Mouse (Mus musculus) intestine, embryonic 16.5 days (tissue): ENCODE data around the gene Man2a2. TPM values are rescaled to one million over a fixed set of nuclear protein-coding genes. Genes with fewer than 3 reads are reported as not detected.

Experiments
- ATAC-seq: fragments of 200-750 bp; cut with Nextera tagmentation; 2 replicates; pipeline ENCODE4 v1.8.0; 2017; ENCODE audit warnings: moderate TSS enrichment, moderate library complexity
- H3K27ac ChIP-seq: fragments of 300-500 bp; sonication (generic); 2 replicates; pipeline ENCODE4 v1.5.1; 2014; ENCODE audit warnings: mild to moderate bottlenecking, low read length
- H3K27me3 ChIP-seq: fragments of 300-500 bp; sonication (generic); replicated peaks from 2 replicates; pipeline ENCODE4 v1.6.1; 2014; ENCODE audit warnings: low read length, control low read depth, mixed read lengths; ENCODE audit not compliant: control insufficient read depth, insufficient read depth
- H3K36me3 ChIP-seq: fragments of 300-500 bp; sonication (generic); 2 replicates; pipeline ENCODE4 v1.6.1; 2014; ENCODE audit warnings: low read length, control low read depth; ENCODE audit not compliant: control insufficient read depth, insufficient read depth
- H3K4me1 ChIP-seq: fragments of 300-500 bp; sonication (generic); 2 replicates; pipeline ENCODE4 v1.6.1; 2014; ENCODE audit warnings: low read length, control low read depth, mixed read lengths; ENCODE audit not compliant: control insufficient read depth, insufficient read depth
- H3K4me2 ChIP-seq: fragments of 300-500 bp; sonication (generic); 2 replicates; pipeline ENCODE4 v1.6.1; 2014; ENCODE audit warnings: low read depth, low read length, control low read depth
- H3K4me3 ChIP-seq: fragments of 300-500 bp; sonication (generic); 2 replicates; pipeline ENCODE4 v1.5.1; 2014; ENCODE audit warnings: mild to moderate bottlenecking, low read length
- H3K9ac ChIP-seq: fragments of 300-500 bp; sonication (generic); 2 replicates; pipeline ENCODE4 v1.6.1; 2014; ENCODE audit warnings: low read depth, low read length
- H3K9me3 ChIP-seq: fragments of 300-500 bp; sonication (generic); 2 replicates; pipeline ENCODE4 v1.6.1; 2016; ENCODE audit warnings: low read length, control low read depth; ENCODE audit not compliant: control insufficient read depth
- WGBS: fragments of 180-500 bp; shearing (Covaris S2); extraction: QIAGEN DNeasy Blood & Tissue Kit; methylation state at CpG from one replicate; pipeline ENCODE4 v1.1.7; 2014; 5-methylcytosine and 5-hydroxymethylcytosine counted together
- polyA plus RNA-seq: library from polyadenylated mRNA; unstranded; fragments of >200 nt; fragmentation: Nextera tagmentation; extraction: Ambion mirVana; gene quantifications from 2 replicates; pipeline ENCODE4 v1.2.1, GENCODE M21; 2015

Man2a2 gene
- polyA plus RNA-seq, 1 experiment from 2014 or later: 8.0 TPM

- no peak overlapping the region for H3K4me3 ChIP-seq
- WGBS: 64% methylated on average over 20 of the region's 20 CpGs
- H3K4me1 ChIP-seq: peaks cover 15% of the 10 kb centered on the region
- ATAC-seq: no peak
- H3K27ac ChIP-seq: peak overlapping the region; percentile 61
- peak overlapping the region; percentile 73; the same call in 1 of the 2 replicates for H3K4me2 ChIP-seq
- peaks cover 4% of the 10 kb centered on the region for H3K36me3 ChIP-seq
- no peaks in the 10 kb centered on the region for H3K27me3 ChIP-seq
- H3K9me3 ChIP-seq: no peaks in the 10 kb centered on the region
- 0 out of 2 replicates have a peak overlapping the region, but pooled peaks have one; percentile 24 for H3K9ac ChIP-seq
Observed at GRCm38 (mm10) chr7:80368635-80369421, 2.3 kb downstream of the Man2a2 start.

GRCm38 (mm10) chr7:80368009-80368408 is 3.2 kb downstream of the Man2a2 start:
- Histone ChIP-seq H3K4me3 (no peak overlapping the region), H3K27me3 (no peaks in the 10 kb centered on the region), H3K36me3 (peaks cover 4% of the 10 kb centered on the region), H3K9ac (no peak overlapping the region), H3K27ac (no peak overlapping the region), H3K4me1 (peaks cover 15% of the 10 kb centered on the region), H3K4me2 (no peak overlapping the region), H3K9me3 (no peaks in the 10 kb centered on the region)
- no peak for ATAC-seq
- WGBS: 85% methylated on average over 9 of the region's 9 CpGs

- Histone ChIP-seq H3K27ac (no peak overlapping the region), H3K27me3 (no peaks in the 10 kb centered on the region), H3K4me1 (peaks cover 15% of the 10 kb centered on the region), H3K36me3 (peaks cover 6% of the 10 kb centered on the region), H3K9me3 (no peaks in the 10 kb centered on the region), H3K9ac (no peak overlapping the region), H3K4me3 (no peak overlapping the region), H3K4me2 (no peak overlapping the region)
- WGBS: 98% methylated on average over 7 of the region's 7 CpGs
- no peak for ATAC-seq
Observed at GRCm38 (mm10) chr7:80367232-80367631, 3.9 kb downstream of the Man2a2 start.

GRCm38 (mm10) chr7:80365759-80366158 is 5.4 kb downstream of the Man2a2 start:
- ATAC-seq: no peak
- Histone ChIP-seq H3K9ac (no peak overlapping the region), H3K9me3 (no peaks in the 10 kb centered on the region), H3K4me1 (peaks cover 15% of the 10 kb centered on the region), H3K4me3 (no peak overlapping the region), H3K27ac (no peak overlapping the region), H3K4me2 (no peak overlapping the region), H3K27me3 (no peaks in the 10 kb centered on the region), H3K36me3 (peaks cover 11% of the 10 kb centered on the region)
- WGBS: 74% methylated on average over 2 of the region's 2 CpGs

GRCm38 (mm10) chr7:80360435-80360834 is 10.7 kb downstream of the Man2a2 start:
- Histone ChIP-seq H3K9ac (no peak overlapping the region), H3K4me3 (no peak overlapping the region), H3K4me2 (no peak overlapping the region), H3K4me1 (no peaks in the 10 kb centered on the region), H3K36me3 (peaks cover 12% of the 10 kb centered on the region), H3K27ac (no peak overlapping the region), H3K27me3 (no peaks in the 10 kb centered on the region), H3K9me3 (no peaks in the 10 kb centered on the region)
- no peak for ATAC-seq
- WGBS: 69% methylated on average over 3 of the region's 3 CpGs

GRCm38 (mm10) chr7:80358039-80358438 is 13.1 kb downstream of the Man2a2 start:
- Histone ChIP-seq H3K27ac (no peak overlapping the region), H3K4me3 (no peak overlapping the region), H3K27me3 (no peaks in the 10 kb centered on the region), H3K9me3 (no peaks in the 10 kb centered on the region), H3K4me1 (no peaks in the 10 kb centered on the region), H3K9ac (no peak overlapping the region), H3K36me3 (peaks cover 12% of the 10 kb centered on the region), H3K4me2 (no peak overlapping the region)
- no peak for ATAC-seq
- WGBS: 75% methylated on average over 4 of the region's 4 CpGs

- Histone ChIP-seq H3K27ac (no peak overlapping the region), H3K27me3 (no peaks in the 10 kb centered on the region), H3K9me3 (no peaks in the 10 kb centered on the region), H3K9ac (no peak overlapping the region), H3K4me2 (no peak overlapping the region), H3K4me1 (no peaks in the 10 kb centered on the region), H3K36me3 (peaks cover 10% of the 10 kb centered on the region; the same call in 1 of the 2 replicates), H3K4me3 (no peak overlapping the region)
- ATAC-seq: no peak
- 67% methylated on average over 8 of the region's 8 CpGs for WGBS
Observed at GRCm38 (mm10) chr7:80357156-80357555, 14.0 kb downstream of the Man2a2 start.

- H3K36me3 ChIP-seq: peaks cover 10% of the 10 kb centered on the region; the same call in 1 of the 2 replicates
- no peak for ATAC-seq
- WGBS: 88% methylated on average over 13 of the region's 13 CpGs
Observed at GRCm38 (mm10) chr7:80356351-80356750, 14.8 kb downstream of the Man2a2 start.

GRCm38 (mm10) chr7:80352920-80353319 is 18.3 kb downstream of the Man2a2 start:
- 93% methylated on average over 8 of the region's 8 CpGs for WGBS
- no peak overlapping the region for H3K27ac ChIP-seq
- H3K9me3 ChIP-seq: no peaks in the 10 kb centered on the region
- H3K4me3 ChIP-seq: no peak overlapping the region
- ATAC-seq: no peak
- H3K4me1 ChIP-seq: peaks cover 3% of the 10 kb centered on the region; the same call in 1 of the 2 replicates
- no peaks in the 10 kb centered on the region for H3K27me3 ChIP-seq
- H3K4me2 ChIP-seq: no peak overlapping the region
- H3K9ac ChIP-seq: no peak overlapping the region
- H3K36me3 ChIP-seq: 0 out of 2 replicates have a peak, but pooled peaks cover 4% of the 10 kb centered on the region

More at GRCm38 (mm10) chr7:80356351-80356750, 14.8 kb downstream of the Man2a2 start:
- no peak overlapping the region for H3K4me2 ChIP-seq
- H3K4me3 ChIP-seq: no peak overlapping the region
- H3K9me3 ChIP-seq: no peaks in the 10 kb centered on the region
- no peak overlapping the region for H3K9ac ChIP-seq
- H3K27ac ChIP-seq: no peak overlapping the region
- no peaks in the 10 kb centered on the region for H3K4me1 ChIP-seq
- H3K27me3 ChIP-seq: no peaks in the 10 kb centered on the region
